ENCODE assay signal across 31 mouse cellular contexts in genomic region chr7:141822582-141823261, GRCm38 (mm10). TPM values are rescaled to one million over a fixed set of nuclear protein-coding genes. Genes with fewer than 3 reads are reported as not detected.
A peak's percentile ranks its signal among the peaks of the same experiment; 100 is the strongest.
DNase-seq lines count a peak whose midpoint lies in the region; ATAC-seq and TF ChIP-seq lines count a peak whose summit lies in the region.
"Had no signal": no experiment of that assay in that cellular context is flagged by ENCODE, and none has a peak within 500 bp of the region (broad histone marks: within the 10 kb centered on the region; RNA-seq: fewer than 3 reads in every experiment).

No protein-coding gene starts in this region.

- H3K4me1 ChIP-seq in kidney, postnatal 0 days (replicated peaks; ENCODE audit: insufficient read depth, low read length) = 0 out of 2 replicates have a peak, but pooled peaks cover 1% of the 10 kb centered on the region
- H3K4me1 ChIP-seq in kidney, embryonic 15.5 days = peaks cover under 1% of the 10 kb centered on the region
- peaks cover 18% of the 10 kb centered on the region for H3K4me1 ChIP-seq in stomach, embryonic 15.5 days

- no peaks in the 10 kb centered on the region for H3K36me3 ChIP-seq in kidney, postnatal 0 days (ENCODE audit: insufficient read depth, low read length)
- no peaks in the 10 kb centered on the region for H3K36me3 ChIP-seq in kidney, embryonic 15.5 days
- H3K36me3 ChIP-seq in stomach, embryonic 15.5 days = no peaks in the 10 kb centered on the region
- H3K36me3 ChIP-seq: G1E; neural tube, embryonic 15.5 days had no signal

- H3K4me2 ChIP-seq in kidney, postnatal 0 days (ENCODE audit: low read length) = no peak overlapping the region
- H3K4me2 ChIP-seq in kidney, embryonic 15.5 days = no peak overlapping the region
- no peak overlapping the region for H3K4me2 ChIP-seq in stomach, embryonic 15.5 days
- H3K4me2 ChIP-seq: neural tube, embryonic 15.5 days had no signal

- H3K27ac ChIP-seq in kidney, postnatal 0 days = no peak overlapping the region
- H3K27ac ChIP-seq in kidney, embryonic 15.5 days = no peak overlapping the region
- 0 out of 2 replicates have a peak overlapping the region, but pooled peaks have one; percentile 61 for H3K27ac ChIP-seq in stomach, embryonic 15.5 days
- H3K27ac ChIP-seq: left cerebral cortex, adult 2 months; liver, embryonic 14.5 days; neural tube, embryonic 15.5 days had no signal

- TF ChIP-seq POLR2A in brain, embryonic 14.5 days (IDR thresholded peaks at IDR 0.05; ENCODE audit: borderline replicate concordance, extremely low read depth, insufficient read depth, insufficient read length, poor library complexity, severe bottlenecking) = no peak

- no peaks in the 10 kb centered on the region for H3K9me3 ChIP-seq in kidney, postnatal 0 days (replicated peaks; ENCODE audit: low read length)
- no peaks in the 10 kb centered on the region for H3K9me3 ChIP-seq in kidney, embryonic 15.5 days (replicated peaks)
- no peaks in the 10 kb centered on the region for H3K9me3 ChIP-seq in stomach, embryonic 15.5 days
- H3K9me3 ChIP-seq: G1E; neural tube, embryonic 15.5 days had no signal

- 36% methylated on average over 4 of the region's 4 CpGs for WGBS in kidney, postnatal 0 days
- 42% methylated on average over 4 of the region's 4 CpGs for WGBS in kidney, embryonic 15.5 days
- 32% methylated on average over 4 of the region's 4 CpGs for WGBS in stomach, embryonic 15.5 days

- peak; percentile 22 to 42 for DNase-seq in cerebellum, postnatal 14 days
- DNase-seq in cerebellum, adult 11 months = no peak
- peak; percentile 7 for DNase-seq in kidney, postnatal 0 days (ENCODE audit: low spot score)
- DNase-seq in brain, embryonic 14.5 days (ENCODE audit: low read depth) = peak; percentile 7
- no peak for DNase-seq in embryo, embryonic 9.5 days (ENCODE audit: extremely low spot score)
- DNase-seq in adrenal gland, adult 18-20 months (ENCODE audit: low spot score in 2 of 2) = no peak
- DNase-seq: adrenal gland, postnatal 14 days; cerebellum, adult 18-20 months; gastrocnemius, postnatal 36 days; heart, postnatal 10 days; kidney, adult 9 months; kidney, postnatal 4 days; layer of hippocampus, adult 9-11 months; lung, postnatal 10 days; midbrain, embryonic 14.5 days; right cerebral cortex, postnatal 4 days; thymus, postnatal 36 days had no signal

- no peak for ATAC-seq in kidney, postnatal 0 days (replicated peaks; ENCODE audit: low FRiP score, low read depth)
- ATAC-seq in kidney, embryonic 15.5 days (replicated peaks; ENCODE audit: low FRiP score) = no peak
- peak; percentile 40; the same call in 1 of the 2 replicates for ATAC-seq in stomach, embryonic 15.5 days (ENCODE audit: insufficient read depth, low FRiP score, low read depth)
- ATAC-seq: activated CD4-positive, CD25-positive, alpha-beta regulatory T cell, adult 4 months; inflammation-experienced regulatory T-cells, adult 6 months had no signal

- no peak for TF ChIP-seq CTCF in kidney, postnatal 0 days (IDR thresholded peaks at IDR 0.05; ENCODE audit: low read depth)
- TF ChIP-seq CTCF in brain, embryonic 14.5 days (IDR thresholded peaks at IDR 0.05; ENCODE audit: borderline replicate concordance, extremely low read depth, insufficient read depth, insufficient read length) = no peak

- H3K9ac ChIP-seq in kidney, postnatal 0 days (ENCODE audit: low read depth, low read length) = no peak overlapping the region
- H3K9ac ChIP-seq in kidney, embryonic 15.5 days = no peak overlapping the region
- H3K9ac ChIP-seq in stomach, embryonic 15.5 days = no peak overlapping the region
- H3K9ac ChIP-seq: liver, embryonic 14.5 days; neural tube, embryonic 15.5 days had no signal

- H3K4me3 ChIP-seq in kidney, postnatal 0 days (replicated peaks; ENCODE audit: low read depth, low read length) = no peak overlapping the region
- no peak overlapping the region for H3K4me3 ChIP-seq in kidney, embryonic 15.5 days (replicated peaks)
- H3K4me3 ChIP-seq in stomach, embryonic 15.5 days (replicated peaks) = no peak overlapping the region
- H3K4me3 ChIP-seq: left cerebral cortex, adult 2 months; myocyte; neural tube, embryonic 15.5 days had no signal

- H3K27me3 ChIP-seq in kidney, postnatal 0 days (ENCODE audit: insufficient read depth, low read length) = no peaks in the 10 kb centered on the region
- no peaks in the 10 kb centered on the region for H3K27me3 ChIP-seq in kidney, embryonic 15.5 days
- H3K27me3 ChIP-seq in stomach, embryonic 15.5 days (replicated peaks) = no peaks in the 10 kb centered on the region
- H3K27me3 ChIP-seq: neural tube, embryonic 15.5 days had no signal

RNA-seq across cellular contexts. Expression of gene Muc5b, which starts 16.1 kb away (rescaled TPM):
- polyA plus RNA-seq in kidney, postnatal 0 days (2015; fragmentation: Nextera tagmentation; extraction: Ambion mirVana) = 0.01 TPM in 2 replicates
- polyA plus RNA-seq in kidney, embryonic 15.5 days (2015; fragmentation: Nextera tagmentation; extraction: Ambion mirVana) = 0.01 and 0.03 TPM in 2 replicates
- polyA plus RNA-seq in brain, embryonic 14.5 days (2012; rRNA removed) = not detected in 2 replicates
- 0.32 and 0.40 TPM in 2 replicates for polyA plus RNA-seq in stomach, embryonic 15.5 days (2015; fragmentation: Nextera tagmentation; extraction: Ambion mirVana)
- not detected for total RNA-seq in adrenal gland, adult 18-20 months (2021)
- total RNA-seq: adrenal gland, postnatal 14 days; gastrocnemius, postnatal 36 days; left cerebral cortex, adult 2 months; megakaryocyte, adult 5-6 weeks had no signal
- polyA plus RNA-seq: activated CD4-positive, CD25-positive, alpha-beta regulatory T cell, adult 4 months; forebrain, embryonic 11.5 days; G1E; inflammation-experienced regulatory T-cells, adult 6 months; limb, embryonic 11.5 days; liver, embryonic 14.5 days had no signal

RNA-seq across cellular contexts. Expression of gene Muc5ac, which starts 34.0 kb away (rescaled TPM):
- polyA plus RNA-seq in kidney, postnatal 0 days (2015; fragmentation: Nextera tagmentation; extraction: Ambion mirVana) = not detected in 2 replicates
- polyA plus RNA-seq in kidney, embryonic 15.5 days (2015; fragmentation: Nextera tagmentation; extraction: Ambion mirVana) = not detected in 2 replicates
- polyA plus RNA-seq in brain, embryonic 14.5 days (2012; rRNA removed) = not detected in 2 replicates
- 0.87 and 2.2 TPM in 2 replicates for polyA plus RNA-seq in stomach, embryonic 15.5 days (2015; fragmentation: Nextera tagmentation; extraction: Ambion mirVana)
- not detected for total RNA-seq in adrenal gland, adult 18-20 months (2021)
- total RNA-seq: adrenal gland, postnatal 14 days; common myeloid progenitor, adult 5-6 weeks; gastrocnemius, postnatal 36 days; heart, postnatal 10 days; left cerebral cortex, adult 2 months had no signal
- polyA plus RNA-seq: activated CD4-positive, CD25-positive, alpha-beta regulatory T cell, adult 4 months; forebrain, embryonic 11.5 days; G1E; hindbrain, embryonic 11.5 days; inflammation-experienced regulatory T-cells, adult 6 months; limb, embryonic 11.5 days; liver, embryonic 14.5 days; midbrain, embryonic 14.5 days; myocyte; neural tube, embryonic 15.5 days had no signal

Comparison
In these comparisons a context has a peak if more than half of its experiments do, and no peak if none do; other contexts are left out.
1. DNase-seq: peak in cerebellum, postnatal 14 days (2 of 2), kidney, postnatal 0 days (single experiment) and brain, embryonic 14.5 days (single experiment); none in cerebellum, adult 11 months (single experiment), embryo, embryonic 9.5 days (single experiment) and adrenal gland, adult 18-20 months (0 of 2).